Mouse (Mus musculus): ENCODE results near the gene Sp110. TPM values are rescaled to one million over a fixed set of nuclear protein-coding genes. Genes with fewer than 3 reads are reported as not detected.
"Not testable (repeated sequence)": the region's sequence is repeated elsewhere in the genome, so short reads cannot be mapped to it uniquely, and the experiment has no call there.

The Sp110 gene
- polyA plus RNA-seq, 1 experiment from 2014 or later, result 2.3 TPM

DNA sequence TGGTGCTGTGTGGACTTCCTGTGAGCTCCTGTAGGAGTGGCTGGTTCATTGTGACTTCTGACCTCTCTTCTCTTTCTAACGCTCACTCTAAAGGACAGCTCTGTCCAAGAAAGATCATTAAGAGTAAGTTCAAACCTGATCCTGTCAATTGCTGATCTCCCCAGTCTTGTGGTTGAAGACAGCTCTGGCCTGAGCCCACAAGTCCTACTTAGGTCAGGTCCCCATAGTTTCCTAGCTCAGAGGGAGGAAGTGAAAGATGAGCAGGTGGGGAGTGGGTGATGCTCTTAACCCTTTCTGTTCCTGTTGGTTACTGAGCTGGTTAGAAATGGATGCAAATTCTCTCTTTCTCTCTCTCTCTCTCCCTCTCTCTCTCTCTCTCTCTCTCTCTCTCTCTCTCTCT is 5.7 kb upstream of the Sp110 start:
- H3K4me1 ChIP-seq (ENCODE audit: control insufficient read depth, insufficient read depth, low read length); DNase-seq (ENCODE audit: low spot score); H3K36me3 ChIP-seq (ENCODE audit: control insufficient read depth, insufficient read depth, low read length); H3K9me3 ChIP-seq (ENCODE audit: control insufficient read depth, low read length); H3K27me3 ChIP-seq (replicated peaks; ENCODE audit: control insufficient read depth, insufficient read depth, low read length); H3K27ac ChIP-seq (replicated peaks; ENCODE audit: low read depth, low read length); H3K4me2 ChIP-seq (ENCODE audit: low read depth, low read length); ATAC-seq (ENCODE audit: low read depth); H3K4me3 ChIP-seq (ENCODE audit: low read depth, low read length); H3K9ac ChIP-seq (ENCODE audit: low read depth, low read length): not testable (repeated sequence)
- no CpG with 5 or more reads among the region's 1 CpGs for WGBS

DNA sequence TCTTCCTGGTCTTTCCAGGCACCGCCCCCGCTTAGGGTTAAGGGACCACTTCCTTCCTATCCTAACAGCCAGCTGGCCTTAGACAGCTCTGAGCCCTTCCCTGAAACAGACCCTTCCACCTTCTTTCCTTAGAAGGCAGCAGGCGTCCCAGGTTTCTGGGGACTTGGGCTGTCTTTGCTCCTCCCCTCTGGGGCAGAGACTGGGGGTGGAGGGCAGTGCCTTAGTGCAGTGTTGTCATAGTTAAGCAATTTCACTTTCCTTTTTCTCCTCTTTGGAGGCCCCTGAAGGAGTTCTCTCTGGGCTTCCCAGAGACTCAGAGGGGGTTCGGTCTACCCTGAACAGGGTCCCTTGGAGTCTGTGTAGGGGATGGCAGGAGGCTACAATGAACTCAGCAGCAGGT is 2.2 kb upstream of the Sp110 start:
- H3K9me3 ChIP-seq (ENCODE audit: control insufficient read depth, low read length); H3K4me2 ChIP-seq (ENCODE audit: low read depth, low read length); H3K9ac ChIP-seq (ENCODE audit: low read depth, low read length); H3K4me1 ChIP-seq (ENCODE audit: control insufficient read depth, insufficient read depth, low read length); H3K27ac ChIP-seq (replicated peaks; ENCODE audit: low read depth, low read length); DNase-seq (ENCODE audit: low spot score); ATAC-seq (ENCODE audit: low read depth); H3K36me3 ChIP-seq (ENCODE audit: control insufficient read depth, insufficient read depth, low read length); H3K27me3 ChIP-seq (replicated peaks; ENCODE audit: control insufficient read depth, insufficient read depth, low read length); H3K4me3 ChIP-seq (ENCODE audit: low read depth, low read length): not testable (repeated sequence)
- 63% methylated on average over 4 of the region's 4 CpGs for WGBS

- H3K4me3 ChIP-seq (ENCODE audit: low read depth, low read length); H3K27me3 ChIP-seq (replicated peaks; ENCODE audit: control insufficient read depth, insufficient read depth, low read length); H3K9ac ChIP-seq (ENCODE audit: low read depth, low read length); H3K4me1 ChIP-seq (ENCODE audit: control insufficient read depth, insufficient read depth, low read length); H3K36me3 ChIP-seq (ENCODE audit: control insufficient read depth, insufficient read depth, low read length); H3K27ac ChIP-seq (replicated peaks; ENCODE audit: low read depth, low read length); ATAC-seq (ENCODE audit: low read depth); H3K9me3 ChIP-seq (ENCODE audit: control insufficient read depth, low read length); DNase-seq (ENCODE audit: low spot score); H3K4me2 ChIP-seq (ENCODE audit: low read depth, low read length): not testable (repeated sequence)
- no CpG with 5 or more reads among the region's 5 CpGs for WGBS
Observed at GRCm38 (mm10) chr1:85600078-85600477, 1.5 kb upstream of the Sp110 start, which contains the start of gene Sp140. Gene Sp140, plus strand, starts transcription at chr1:85600378.

DNA sequence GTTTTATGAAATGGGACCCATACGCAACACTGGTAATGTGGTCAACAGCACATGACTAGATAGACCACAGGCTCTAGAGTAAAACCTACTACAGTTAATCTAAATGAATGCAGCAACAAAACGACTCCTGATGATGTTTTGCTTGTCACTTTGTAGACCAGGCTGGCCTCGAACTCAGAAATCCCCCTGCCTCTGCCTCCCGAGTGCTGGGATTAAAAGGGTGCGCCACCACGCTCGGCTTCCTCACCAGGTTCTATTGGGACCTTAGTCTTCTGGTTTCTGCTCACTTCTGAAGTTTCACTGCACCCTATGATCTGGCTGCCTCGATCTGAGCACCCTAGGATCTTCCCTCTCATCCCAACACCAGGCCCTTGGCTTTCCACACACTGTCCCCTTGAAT is 6.1 kb downstream of the Sp110 start:
- ATAC-seq (ENCODE audit: low read depth); H3K36me3 ChIP-seq (ENCODE audit: control insufficient read depth, insufficient read depth, low read length); H3K27ac ChIP-seq (replicated peaks; ENCODE audit: low read depth, low read length); H3K4me3 ChIP-seq (ENCODE audit: low read depth, low read length); H3K9me3 ChIP-seq (ENCODE audit: control insufficient read depth, low read length); H3K4me2 ChIP-seq (ENCODE audit: low read depth, low read length); H3K4me1 ChIP-seq (ENCODE audit: control insufficient read depth, insufficient read depth, low read length); DNase-seq (ENCODE audit: low spot score); H3K27me3 ChIP-seq (replicated peaks; ENCODE audit: control insufficient read depth, insufficient read depth, low read length); H3K9ac ChIP-seq (ENCODE audit: low read depth, low read length): not testable (repeated sequence)
- 83% methylated on average over 8 of the region's 8 CpGs for WGBS

GRCm38 (mm10) chr1:85588697-85589096 is 9.9 kb downstream of the Sp110 start:
- WGBS, result 64% methylated on average over 1 of the region's 2 CpGs
- H3K27me3 ChIP-seq (replicated peaks; ENCODE audit: control insufficient read depth, insufficient read depth, low read length); DNase-seq (ENCODE audit: low spot score); H3K36me3 ChIP-seq (ENCODE audit: control insufficient read depth, insufficient read depth, low read length); H3K4me3 ChIP-seq (ENCODE audit: low read depth, low read length); H3K4me1 ChIP-seq (ENCODE audit: control insufficient read depth, insufficient read depth, low read length); H3K4me2 ChIP-seq (ENCODE audit: low read depth, low read length); ATAC-seq (ENCODE audit: low read depth); H3K9ac ChIP-seq (ENCODE audit: low read depth, low read length); H3K27ac ChIP-seq (replicated peaks; ENCODE audit: low read depth, low read length); H3K9me3 ChIP-seq (ENCODE audit: control insufficient read depth, low read length): not testable (repeated sequence)

DNA sequence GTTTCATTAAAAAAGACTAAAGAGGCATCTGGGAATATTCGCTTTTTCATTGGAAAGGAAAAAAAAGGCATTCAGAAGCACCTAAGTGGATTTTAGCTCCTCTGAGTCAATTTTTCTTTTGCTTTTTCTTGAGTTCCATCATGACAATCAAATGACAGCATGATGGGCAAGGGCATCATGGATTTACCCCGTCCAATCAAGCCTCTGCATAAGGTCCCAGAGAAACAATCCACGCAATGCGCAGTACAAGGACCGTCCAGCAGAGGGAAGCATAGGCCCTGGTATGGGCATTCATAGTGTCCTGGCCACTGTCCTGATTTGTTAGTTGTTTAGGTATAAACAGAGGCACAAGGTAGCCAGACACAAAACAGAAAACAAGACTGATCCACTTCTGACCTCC is 17.1 kb downstream of the Sp110 start:
- H3K4me2 ChIP-seq (ENCODE audit: low read depth, low read length); H3K4me1 ChIP-seq (ENCODE audit: control insufficient read depth, insufficient read depth, low read length); ATAC-seq (ENCODE audit: low read depth); H3K27ac ChIP-seq (replicated peaks; ENCODE audit: low read depth, low read length); H3K9me3 ChIP-seq (ENCODE audit: control insufficient read depth, low read length); H3K27me3 ChIP-seq (replicated peaks; ENCODE audit: control insufficient read depth, insufficient read depth, low read length); H3K4me3 ChIP-seq (ENCODE audit: low read depth, low read length); H3K9ac ChIP-seq (ENCODE audit: low read depth, low read length); DNase-seq (ENCODE audit: low spot score); H3K36me3 ChIP-seq (ENCODE audit: control insufficient read depth, insufficient read depth, low read length): not testable (repeated sequence)
- 33% methylated on average over 4 of the region's 5 CpGs for WGBS

DNA sequence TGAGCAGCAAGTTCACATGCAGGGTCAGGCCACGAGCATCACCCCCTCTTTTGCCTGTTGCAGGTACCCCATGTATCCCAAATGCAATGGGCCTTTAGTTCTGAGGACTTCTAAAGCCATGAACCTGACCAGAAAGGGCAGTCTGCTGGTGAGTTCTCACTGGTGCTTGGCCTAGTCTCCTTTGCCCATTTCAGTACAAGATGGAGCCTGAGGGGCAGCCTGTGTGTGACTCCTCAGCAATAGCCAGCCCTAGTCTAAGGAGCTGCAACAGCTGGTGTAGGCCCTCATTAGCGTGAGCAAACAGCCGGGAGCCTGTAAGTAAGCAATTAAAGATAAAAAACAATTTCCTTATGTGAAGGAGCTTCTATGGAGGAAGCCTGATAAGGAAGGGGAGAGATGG is 18.0 kb downstream of the Sp110 start:
- not testable (repeated sequence) for H3K9me3 ChIP-seq (ENCODE audit: control insufficient read depth, low read length); H3K4me3 ChIP-seq (ENCODE audit: low read depth, low read length); ATAC-seq (ENCODE audit: low read depth); H3K27ac ChIP-seq (replicated peaks; ENCODE audit: low read depth, low read length); H3K4me2 ChIP-seq (ENCODE audit: low read depth, low read length); H3K27me3 ChIP-seq (replicated peaks; ENCODE audit: control insufficient read depth, insufficient read depth, low read length); H3K36me3 ChIP-seq (ENCODE audit: control insufficient read depth, insufficient read depth, low read length); H3K9ac ChIP-seq (ENCODE audit: low read depth, low read length); DNase-seq (ENCODE audit: low spot score); H3K4me1 ChIP-seq (ENCODE audit: control insufficient read depth, insufficient read depth, low read length)
- WGBS, result 60% methylated on average over 3 of the region's 3 CpGs

- 89% methylated on average over 2 of the region's 4 CpGs for WGBS
- not testable (repeated sequence) for DNase-seq (ENCODE audit: low spot score); H3K27me3 ChIP-seq (replicated peaks; ENCODE audit: control insufficient read depth, insufficient read depth, low read length); H3K36me3 ChIP-seq (ENCODE audit: control insufficient read depth, insufficient read depth, low read length); H3K4me2 ChIP-seq (ENCODE audit: low read depth, low read length); ATAC-seq (ENCODE audit: low read depth); H3K4me1 ChIP-seq (ENCODE audit: control insufficient read depth, insufficient read depth, low read length); H3K9ac ChIP-seq (ENCODE audit: low read depth, low read length); H3K4me3 ChIP-seq (ENCODE audit: low read depth, low read length); H3K27ac ChIP-seq (replicated peaks; ENCODE audit: low read depth, low read length); H3K9me3 ChIP-seq (ENCODE audit: control insufficient read depth, low read length)
Observed at GRCm38 (mm10) chr1:85580148-85580534, 18.5 kb downstream of the Sp110 start.

DNA sequence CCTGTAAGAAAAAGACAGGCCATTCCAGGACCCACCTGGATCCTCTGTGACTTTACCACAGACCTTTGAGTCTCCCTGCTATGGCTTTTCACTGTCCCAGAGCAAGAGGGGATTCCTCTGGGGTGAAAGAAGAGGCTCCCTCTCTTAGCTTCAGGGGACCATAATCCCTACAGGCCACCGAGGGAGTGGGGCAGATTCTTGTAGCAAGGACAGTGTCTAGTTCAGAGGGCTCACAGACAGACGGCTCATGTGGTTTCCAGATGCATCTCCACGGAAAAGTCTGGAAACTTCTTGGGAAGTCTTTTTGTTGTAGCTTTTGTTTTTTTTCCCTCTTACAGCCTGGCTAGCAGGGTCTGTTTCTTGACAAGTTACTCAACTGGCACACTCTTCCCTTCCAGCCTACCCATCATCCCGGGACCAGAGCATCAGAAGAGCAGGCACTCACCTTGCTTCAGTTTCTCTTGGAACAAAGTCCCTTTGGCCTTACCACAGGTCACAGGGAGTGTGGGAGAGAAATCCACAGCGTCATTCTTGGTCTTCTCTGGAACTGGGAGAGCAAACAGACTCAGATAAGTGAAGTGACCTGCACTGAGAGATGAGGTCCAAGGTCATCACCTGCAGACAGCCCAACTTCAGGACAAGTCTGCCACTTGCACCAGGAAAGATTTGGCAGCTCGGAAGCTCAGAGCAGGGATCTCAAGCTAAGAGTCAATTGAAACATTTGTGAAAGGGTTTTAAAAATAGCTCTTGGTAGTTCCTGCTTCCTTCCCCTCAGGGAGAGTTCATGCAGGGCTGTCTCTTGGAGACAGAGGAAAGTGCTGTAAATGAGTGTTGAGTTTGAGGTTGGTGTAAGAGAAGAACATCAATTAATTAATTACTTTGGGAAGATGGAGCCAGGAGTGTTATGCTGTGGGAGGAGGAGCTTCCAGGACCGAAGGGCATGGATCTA is 19.1 kb downstream of the Sp110 start:
- not testable (repeated sequence) for H3K4me2 ChIP-seq (ENCODE audit: low read depth, low read length); DNase-seq (ENCODE audit: low spot score); ATAC-seq (ENCODE audit: low read depth); H3K4me1 ChIP-seq (ENCODE audit: control insufficient read depth, insufficient read depth, low read length); H3K27ac ChIP-seq (replicated peaks; ENCODE audit: low read depth, low read length); H3K27me3 ChIP-seq (replicated peaks; ENCODE audit: control insufficient read depth, insufficient read depth, low read length); H3K4me3 ChIP-seq (ENCODE audit: low read depth, low read length); H3K36me3 ChIP-seq (ENCODE audit: control insufficient read depth, insufficient read depth, low read length); H3K9me3 ChIP-seq (ENCODE audit: control insufficient read depth, low read length); H3K9ac ChIP-seq (ENCODE audit: low read depth, low read length)
- 45% methylated on average over 6 of the region's 7 CpGs for WGBS

Measured in embryonic facial prominence, embryonic 14.5 days (tissue).